ENCODE assay signal across 9 mouse cellular contexts in the genomic region with DNA sequence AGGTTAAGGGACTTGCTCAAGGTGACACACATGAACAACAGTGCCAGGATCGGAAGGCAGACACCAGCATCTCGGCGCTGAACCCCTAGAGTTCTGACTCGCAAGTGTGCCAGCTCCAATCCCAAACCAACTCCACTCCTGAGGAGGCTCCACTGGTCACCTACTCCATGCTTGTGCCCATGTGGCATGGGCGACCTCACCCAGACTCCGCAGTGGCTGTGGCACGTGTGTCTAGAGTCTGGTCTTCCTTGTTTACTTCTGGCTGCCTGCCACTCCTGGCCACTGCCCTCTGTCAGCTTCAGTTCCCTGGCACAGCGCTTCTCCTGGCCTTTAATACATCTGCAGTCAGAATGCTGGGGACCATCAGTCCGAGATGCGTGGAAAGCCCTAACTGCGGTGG. TPM values are rescaled to one million over a fixed set of nuclear protein-coding genes. Genes with fewer than 3 reads are reported as not detected.
DNase-seq lines count a peak whose midpoint lies in the region; ATAC-seq and TF ChIP-seq lines count a peak whose summit lies in the region.
"Had no signal": no experiment of that assay in that cellular context is flagged by ENCODE, and none has a peak within 500 bp of the region (broad histone marks: within the 10 kb centered on the region; RNA-seq: fewer than 3 reads in every experiment).

No protein-coding gene starts in this region.

- H3K9ac ChIP-seq in forebrain, embryonic 13.5 days, result peak overlapping the region; percentile 87
- H3K9ac ChIP-seq in hindbrain, embryonic 14.5 days, result peak overlapping the region; percentile 89
- H3K9ac ChIP-seq in limb, embryonic 15.5 days, result no peak overlapping the region
- H3K9ac ChIP-seq in midbrain, postnatal 0 days (replicated peaks; ENCODE audit: low read length, poor library complexity, severe bottlenecking), result peak overlapping the region; percentile 69

- no peaks in the 10 kb centered on the region for H3K36me3 ChIP-seq in forebrain, embryonic 13.5 days (ENCODE audit: poor library complexity, severe bottlenecking)
- H3K36me3 ChIP-seq in hindbrain, embryonic 14.5 days (replicated peaks; ENCODE audit: control insufficient read depth, insufficient read depth), result no peaks in the 10 kb centered on the region
- no peaks in the 10 kb centered on the region for H3K36me3 ChIP-seq in limb, embryonic 15.5 days
- H3K36me3 ChIP-seq in midbrain, postnatal 0 days (ENCODE audit: insufficient read depth, low read length), result no peaks in the 10 kb centered on the region
- H3K36me3 ChIP-seq: G1E had no signal

- TF ChIP-seq CTCF in layer of hippocampus, adult 2 months (conservative IDR thresholded peaks at IDR 0.05), result no peak; the same call in 1 of the 2 replicates
- TF ChIP-seq CTCF in bone marrow macrophage, adult 2 months (IDR thresholded peaks at IDR 0.05; ENCODE audit: low read depth, low read length), result no peak
- TF ChIP-seq CTCF in midbrain, postnatal 0 days (IDR thresholded peaks at IDR 0.05), result peak; percentile 50

- peak overlapping the region; percentile 69 for H3K4me3 ChIP-seq in layer of hippocampus, adult 2 months
- H3K4me3 ChIP-seq in bone marrow macrophage, adult 2 months (ENCODE audit: insufficient read depth, low read length), result peak overlapping the region; percentile 57
- H3K4me3 ChIP-seq in forebrain, embryonic 13.5 days, result peak overlapping the region; percentile 76
- H3K4me3 ChIP-seq in hindbrain, embryonic 14.5 days (replicated peaks; ENCODE audit: low read length), result peak overlapping the region; percentile 81
- H3K4me3 ChIP-seq in limb, embryonic 15.5 days, result peak overlapping the region; percentile 75
- H3K4me3 ChIP-seq in midbrain, postnatal 0 days (ENCODE audit: low read depth, low read length), result peak overlapping the region; percentile 74

- peaks cover 10% of the 10 kb centered on the region for H3K4me1 ChIP-seq in bone marrow macrophage, adult 2 months (ENCODE audit: control insufficient read depth, insufficient read depth, low read length)
- peaks cover 41% of the 10 kb centered on the region for H3K4me1 ChIP-seq in forebrain, embryonic 13.5 days
- peaks cover 35% of the 10 kb centered on the region for H3K4me1 ChIP-seq in hindbrain, embryonic 14.5 days (replicated peaks; ENCODE audit: control insufficient read depth, insufficient read depth, low read length)
- H3K4me1 ChIP-seq in limb, embryonic 15.5 days, result peaks cover 41% of the 10 kb centered on the region
- H3K4me1 ChIP-seq in midbrain, postnatal 0 days (ENCODE audit: insufficient read depth, low read length), result peaks cover 19% of the 10 kb centered on the region; the same call in 1 of the 2 replicates

- peak overlapping the region; percentile 98 for H3K4me2 ChIP-seq in forebrain, embryonic 13.5 days
- peak overlapping the region; percentile 77 for H3K4me2 ChIP-seq in hindbrain, embryonic 14.5 days (replicated peaks)
- peak overlapping the region; percentile 99 for H3K4me2 ChIP-seq in limb, embryonic 15.5 days
- peak overlapping the region; percentile 64 for H3K4me2 ChIP-seq in midbrain, postnatal 0 days (ENCODE audit: low read depth, low read length, poor library complexity, severe bottlenecking)

- peak; percentile 23 for ATAC-seq in forebrain, embryonic 13.5 days
- peak; percentile 15; the same call in 1 of the 2 replicates for ATAC-seq in hindbrain, embryonic 14.5 days (ENCODE audit: low FRiP score)
- ATAC-seq in limb, embryonic 15.5 days (ENCODE audit: insufficient number of reproducible peaks, low FRiP score, low TSS enrichment, low read depth), result no peak
- 0 out of 2 replicates have a peak, but pooled peaks have one; percentile 27 for ATAC-seq in midbrain, postnatal 0 days (ENCODE audit: low FRiP score)
- no peak for ATAC-seq in activated CD4-positive, CD25-positive, alpha-beta regulatory T cell, adult 4 months

- TF ChIP-seq POLR2A in bone marrow macrophage, adult 2 months (IDR thresholded peaks at IDR 0.05; ENCODE audit: borderline replicate concordance, low read depth, low read length), result no peak

- DNase-seq in layer of hippocampus, adult 2 months (ENCODE audit: low spot score in 2 of 2), result no peak
- no peak for DNase-seq in layer of hippocampus, adult 18-20 months (ENCODE audit: low spot score in 2 of 2)
- DNase-seq in hindbrain, embryonic 14.5 days (ENCODE audit: low spot score), result no peak
- peak; percentile 72 for DNase-seq in midbrain, postnatal 0 days (ENCODE audit: low spot score)

- H3K27me3 ChIP-seq in forebrain, embryonic 13.5 days, result peaks cover 31% of the 10 kb centered on the region
- peaks cover 18% of the 10 kb centered on the region for H3K27me3 ChIP-seq in hindbrain, embryonic 14.5 days (ENCODE audit: control insufficient read depth, insufficient read depth, low read length)
- H3K27me3 ChIP-seq in limb, embryonic 15.5 days, result peaks cover 26% of the 10 kb centered on the region
- H3K27me3 ChIP-seq in midbrain, postnatal 0 days (ENCODE audit: insufficient read depth, low read length), result no peaks in the 10 kb centered on the region

- 20% methylated on average over 11 of the region's 11 CpGs for WGBS in forebrain, embryonic 13.5 days
- WGBS in hindbrain, embryonic 14.5 days, result 17% methylated on average over 11 of the region's 11 CpGs
- 24% methylated on average over 11 of the region's 11 CpGs for WGBS in limb, embryonic 15.5 days
- 14% methylated on average over 11 of the region's 11 CpGs for WGBS in midbrain, postnatal 0 days

- peaks cover 7% of the 10 kb centered on the region for H3K9me3 ChIP-seq in forebrain, embryonic 13.5 days (replicated peaks)
- no peaks in the 10 kb centered on the region for H3K9me3 ChIP-seq in hindbrain, embryonic 14.5 days (ENCODE audit: control insufficient read depth, low read length)
- H3K9me3 ChIP-seq in limb, embryonic 15.5 days, result no peaks in the 10 kb centered on the region; the same call in 1 of the 2 replicates
- H3K9me3 ChIP-seq in midbrain, postnatal 0 days (ENCODE audit: low read length), result no peaks in the 10 kb centered on the region

- peak overlapping the region; percentile 98 for H3K27ac ChIP-seq in layer of hippocampus, adult 2 months
- no peak overlapping the region for H3K27ac ChIP-seq in bone marrow macrophage, adult 2 months (ENCODE audit: insufficient read depth, low read depth, low read length)
- peak overlapping the region; percentile 89 for H3K27ac ChIP-seq in forebrain, embryonic 13.5 days
- H3K27ac ChIP-seq in hindbrain, embryonic 14.5 days, result peak overlapping the region; percentile 89
- H3K27ac ChIP-seq in limb, embryonic 15.5 days, result no peak overlapping the region
- H3K27ac ChIP-seq in midbrain, postnatal 0 days (ENCODE audit: low read depth, low read length), result peak overlapping the region; percentile 82; the same call in 1 of the 2 replicates

RNA-seq across cellular contexts. Expression of gene Gfod1, which starts 0.7 kb away (rescaled TPM):
- total RNA-seq in layer of hippocampus, adult 2 months (2021), result 10 to 100 TPM; 94.6 to 99.3 TPM
- total RNA-seq in layer of hippocampus, adult 18-20 months (2021), result 100 to 1,000 TPM; 108 to 112 TPM
- 0.31 and 0.35 TPM in 2 replicates for polyA plus RNA-seq in bone marrow macrophage, adult 2 months (2012; ENCODE audit: insufficient read depth, insufficient read length, missing spikeins)
- polyA plus RNA-seq in forebrain, embryonic 13.5 days (2015; fragmentation: Nextera tagmentation; extraction: Ambion mirVana), result 1.2 and 1.3 TPM in 2 replicates
- polyA plus RNA-seq in hindbrain, embryonic 14.5 days (2014; fragmentation: Nextera tagmentation; extraction: Ambion mirVana), result 3.6 and 3.7 TPM in 2 replicates
- polyA plus RNA-seq in limb, embryonic 15.5 days (2015; fragmentation: Nextera tagmentation; extraction: Ambion mirVana), result 0.89 and 1.2 TPM in 2 replicates
- total RNA-seq in midbrain, postnatal 0 days (2014; rRNA removed), result 21.1 and 22.4 TPM in 2 replicates
- 2.0 and 2.4 TPM in 2 replicates for polyA plus RNA-seq in midbrain, postnatal 0 days (2015; fragmentation: Nextera tagmentation; extraction: Ambion mirVana)
- polyA plus RNA-seq in activated CD4-positive, CD25-positive, alpha-beta regulatory T cell, adult 4 months (2017; shearing (Covaris generic)), result 1 to 10 TPM; 2.5 to 4.0 TPM

Comparison
In these comparisons a context has a peak if more than half of its experiments do, and no peak if none do; other contexts are left out.
1. H3K27ac ChIP-seq: peak in layer of hippocampus, adult 2 months (single experiment), forebrain, embryonic 13.5 days (single experiment), hindbrain, embryonic 14.5 days (single experiment) and midbrain, postnatal 0 days (single experiment); none in bone marrow macrophage, adult 2 months (single experiment) and limb, embryonic 15.5 days (single experiment).
2. ATAC-seq: peak in forebrain, embryonic 13.5 days (single experiment), hindbrain, embryonic 14.5 days (single experiment) and midbrain, postnatal 0 days (single experiment); none in limb, embryonic 15.5 days (single experiment) and activated CD4-positive, CD25-positive, alpha-beta regulatory T cell, adult 4 months (single experiment).
3. Peak in every context shown above with its lines, with median percentiles within 50 percentile points of each other: H3K4me3 ChIP-seq and H3K4me2 ChIP-seq.